21 mouse cellular contexts compared by ENCODE assay signal in the genomic region with DNA sequence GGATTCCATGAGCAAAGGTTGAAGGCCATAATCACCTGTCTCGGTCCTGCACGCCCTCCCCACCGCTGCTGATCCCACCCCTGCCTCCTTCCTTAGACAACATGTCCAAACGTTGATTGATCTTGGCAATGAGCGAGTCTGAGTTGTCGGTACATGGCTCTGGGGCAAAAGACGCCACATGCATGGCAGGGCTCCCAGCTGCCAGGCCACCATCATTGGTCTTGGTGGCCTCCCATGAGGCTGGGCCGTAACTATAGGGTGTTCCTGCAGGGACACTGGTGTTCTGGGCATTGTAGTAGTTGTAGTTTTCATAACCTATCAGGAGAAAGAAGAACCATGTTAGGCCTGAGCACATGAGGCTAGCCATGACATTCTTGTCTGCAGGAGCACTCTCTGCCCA. TPM values are rescaled to one million over a fixed set of nuclear protein-coding genes. Genes with fewer than 3 reads are reported as not detected.
A peak's percentile ranks its signal among the peaks of the same experiment; 100 is the strongest.
DNase-seq lines count a peak whose midpoint lies in the region; ATAC-seq lines count a peak whose summit lies in the region.
"Had no signal": no experiment of that assay in that cellular context is flagged by ENCODE, and none has a peak within 500 bp of the region (broad histone marks: within the 10 kb centered on the region; RNA-seq: fewer than 3 reads in every experiment).

No protein-coding gene starts in this region.

- DNase-seq in cerebellum, adult 9-11 months: peak; percentile 18
- no peak for DNase-seq in cerebellum, adult 9-10 months
- DNase-seq in heart, adult 11 months: peak; percentile 84
- no peak for DNase-seq in heart, adult 9 months (ENCODE audit: low spot score in 2 of 2)
- peak; percentile 61 for DNase-seq in midbrain, embryonic 11.5 days (ENCODE audit: low spot score, missing footprints)
- DNase-seq: adrenal gland, adult 2 months; adrenal gland, adult 8-10 months; adrenal gland, postnatal 10 days; adrenal gland, postnatal 14 days; adrenal gland, postnatal 25 days; adrenal gland, postnatal 36 days; B cell, adult 2 months; cerebellum, adult 11 months; cerebellum, adult 11-12 months; cerebellum, adult 18-20 months had no signal

- peaks cover 13% of the 10 kb centered on the region for H3K4me1 ChIP-seq in midbrain, embryonic 11.5 days (ENCODE audit: control insufficient read depth, insufficient read depth, low read length)
- peaks cover 23% of the 10 kb centered on the region for H3K4me1 ChIP-seq in midbrain, embryonic 13.5 days (replicated peaks)

- WGBS in midbrain, embryonic 11.5 days: 97% methylated on average over 8 of the region's 8 CpGs
- 97% methylated on average over 8 of the region's 8 CpGs for WGBS in midbrain, embryonic 13.5 days

- no peaks in the 10 kb centered on the region for H3K27me3 ChIP-seq in midbrain, embryonic 11.5 days (ENCODE audit: control insufficient read depth, insufficient read depth, low read length)
- no peaks in the 10 kb centered on the region for H3K27me3 ChIP-seq in midbrain, embryonic 13.5 days
- H3K27me3 ChIP-seq: CH12.LX, Patski had no signal

- no peaks in the 10 kb centered on the region for H3K9me3 ChIP-seq in midbrain, embryonic 11.5 days (ENCODE audit: control insufficient read depth, low read length)
- no peaks in the 10 kb centered on the region for H3K9me3 ChIP-seq in midbrain, embryonic 13.5 days
- H3K9me3 ChIP-seq: G1E had no signal

- H3K4me2 ChIP-seq in midbrain, embryonic 11.5 days: no peak overlapping the region
- no peak overlapping the region for H3K4me2 ChIP-seq in midbrain, embryonic 13.5 days (replicated peaks)

- H3K36me3 ChIP-seq in midbrain, embryonic 11.5 days (ENCODE audit: control insufficient read depth, insufficient read depth, low read length): peaks cover 38% of the 10 kb centered on the region
- peaks cover 65% of the 10 kb centered on the region for H3K36me3 ChIP-seq in midbrain, embryonic 13.5 days

- H3K9ac ChIP-seq in midbrain, embryonic 11.5 days (ENCODE audit: low read length): no peak overlapping the region
- H3K9ac ChIP-seq in midbrain, embryonic 13.5 days (replicated peaks): no peak overlapping the region

- H3K4me3 ChIP-seq in midbrain, embryonic 11.5 days (ENCODE audit: low read depth, low read length): no peak overlapping the region
- H3K4me3 ChIP-seq in midbrain, embryonic 13.5 days (replicated peaks): no peak overlapping the region

- no peak overlapping the region for H3K27ac ChIP-seq in midbrain, embryonic 11.5 days (ENCODE audit: low read depth, low read length)
- no peak overlapping the region for H3K27ac ChIP-seq in midbrain, embryonic 13.5 days

- no peak for ATAC-seq in midbrain, embryonic 11.5 days (ENCODE audit: low FRiP score)
- ATAC-seq in midbrain, embryonic 13.5 days: no peak
- ATAC-seq: activated CD4-positive, CD25-positive, alpha-beta regulatory T cell, adult 4 months; CD4-positive, CD25-positive, alpha-beta regulatory T cell, adult 4 months; Patski had no signal

RNA-seq across cellular contexts. Expression of a gene that starts 4.0 kb away (rescaled TPM):
- polyA plus RNA-seq in midbrain, embryonic 11.5 days (2014; fragmentation: Nextera tagmentation; extraction: Ambion mirVana): 53.0 and 55.4 TPM in 2 replicates
- 116 and 121 TPM in 2 replicates for polyA plus RNA-seq in midbrain, embryonic 13.5 days (2015; fragmentation: Nextera tagmentation; extraction: Ambion mirVana)

RNA-seq across cellular contexts. Expression of a gene that starts 32.5 kb away (rescaled TPM):
- polyA plus RNA-seq in midbrain, embryonic 11.5 days (2014; fragmentation: Nextera tagmentation; extraction: Ambion mirVana): 82.8 and 97.9 TPM in 2 replicates
- polyA plus RNA-seq in midbrain, embryonic 13.5 days (2015; fragmentation: Nextera tagmentation; extraction: Ambion mirVana): 90.2 and 95.8 TPM in 2 replicates

RNA-seq across cellular contexts. Expression of a gene that starts 33.4 kb away (rescaled TPM):
- polyA plus RNA-seq in midbrain, embryonic 11.5 days (2014; fragmentation: Nextera tagmentation; extraction: Ambion mirVana): 67.1 and 67.4 TPM in 2 replicates
- 138 and 168 TPM in 2 replicates for polyA plus RNA-seq in midbrain, embryonic 13.5 days (2015; fragmentation: Nextera tagmentation; extraction: Ambion mirVana)

Comparison
In these comparisons a context has a peak if more than half of its experiments do, and no peak if none do; other contexts are left out.
1. DNase-seq: peak in cerebellum, adult 9-11 months (single experiment), heart, adult 11 months (single experiment) and midbrain, embryonic 11.5 days (single experiment); none in cerebellum, adult 9-10 months (single experiment) and heart, adult 9 months (0 of 2).